Mouse (Mus musculus): Measurements from ENCODE around the gene Abl1.
A peak's percentile ranks its signal among the peaks of the same experiment; 100 is the strongest.

The Abl1 gene

GRCm38 (mm10) chr2:31690063-31690462, 1.9 kb downstream of the Abl1 start:
- peak; percentile 33 for DNase-seq

GRCm38 (mm10) chr2:31698209-31698608, 10.0 kb downstream of the Abl1 start:
- DNase-seq, result no peak

- DNase-seq, result peak; percentile 66
These were observed 12.6 kb downstream of the Abl1 start for GRCm38 (mm10) chr2:31700545-31701446.

GRCm38 (mm10) chr2:31703226-31703625, 15.1 kb downstream of the Abl1 start:
- no peak for DNase-seq

GRCm38 (mm10) chr2:31705914-31706313, 17.7 kb downstream of the Abl1 start:
- DNase-seq, result no peak

GRCm38 (mm10) chr2:31706531-31706930, 18.4 kb downstream of the Abl1 start:
- no peak for DNase-seq

- DNase-seq, result no peak
These were observed 24.5 kb downstream of the Abl1 start for GRCm38 (mm10) chr2:31712716-31713115.

GRCm38 (mm10) chr2:31713813-31714212, 25.6 kb downstream of the Abl1 start:
- no peak for DNase-seq

GRCm38 (mm10) chr2:31714780-31715179, 26.6 kb downstream of the Abl1 start:
- no peak for DNase-seq

GRCm38 (mm10) chr2:31715985-31716384, 27.8 kb downstream of the Abl1 start:
- no peak for DNase-seq

- DNase-seq, result no peak
These were observed 31.2 kb downstream of the Abl1 start for GRCm38 (mm10) chr2:31719202-31719880.

GRCm38 (mm10) chr2:31719944-31720343, 31.8 kb downstream of the Abl1 start:
- no peak for DNase-seq

- peak; percentile 41 for DNase-seq
These were observed 32.6 kb downstream of the Abl1 start for GRCm38 (mm10) chr2:31720783-31721182.

- no peak for DNase-seq
These were observed 36.7 kb downstream of the Abl1 start for GRCm38 (mm10) chr2:31724730-31725490.

GRCm38 (mm10) chr2:31727576-31728277, 39.6 kb downstream of the Abl1 start:
- no peak for DNase-seq

- no peak for DNase-seq
These were observed 42.5 kb downstream of the Abl1 start for GRCm38 (mm10) chr2:31730640-31731039.

- no peak for DNase-seq
These were observed 44.3 kb downstream of the Abl1 start for GRCm38 (mm10) chr2:31732497-31732896.

GRCm38 (mm10) chr2:31733558-31733957, 45.4 kb downstream of the Abl1 start:
- no peak for DNase-seq

GRCm38 (mm10) chr2:31739041-31739440, 50.9 kb downstream of the Abl1 start:
- no peak for DNase-seq

- no peak for DNase-seq
These were observed 53.6 kb downstream of the Abl1 start for GRCm38 (mm10) chr2:31741728-31742127.

- peak; percentile 54 for DNase-seq
These were observed 54.0 kb downstream of the Abl1 start for GRCm38 (mm10) chr2:31742134-31742533.

- DNase-seq, result peak; percentile 28
These were observed 57.6 kb downstream of the Abl1 start for GRCm38 (mm10) chr2:31745741-31746243.
